Mouse (Mus musculus) splenic B cell, adult 2 months (primary cell): ENCODE data around the gene Pon2.

Source experiments
- DNase-seq: peaks from one replicate; pipeline ENCODE4 v3.0.0-alpha.2; 2011; ENCODE audit warnings: low read depth, low spot score
- H3K27me3 ChIP-seq: 2 replicates; pipeline ENCODE4 v1.6.1; 2012; ENCODE audit warnings: mild to moderate bottlenecking, low read length, moderate library complexity, mixed read lengths; ENCODE audit not compliant: control insufficient read depth, poor library complexity, insufficient read depth, severe bottlenecking
- H3K36me3 ChIP-seq: 2 replicates; pipeline ENCODE4 v1.6.1; 2012; ENCODE audit warnings: mild to moderate bottlenecking, low read length, moderate library complexity, mixed read lengths; ENCODE audit not compliant: control insufficient read depth, poor library complexity, insufficient read depth, severe bottlenecking

Gene Pon2

GRCm38 (mm10) chr6:5304956-5305355 is 6.7 kb upstream of the Pon2 start:
- DNase-seq, result no peak
- Histone ChIP-seq H3K27me3 (no peaks in the 10 kb centered on the region; the same call in 1 of the 2 replicates), H3K36me3 (no peaks in the 10 kb centered on the region)

DNA sequence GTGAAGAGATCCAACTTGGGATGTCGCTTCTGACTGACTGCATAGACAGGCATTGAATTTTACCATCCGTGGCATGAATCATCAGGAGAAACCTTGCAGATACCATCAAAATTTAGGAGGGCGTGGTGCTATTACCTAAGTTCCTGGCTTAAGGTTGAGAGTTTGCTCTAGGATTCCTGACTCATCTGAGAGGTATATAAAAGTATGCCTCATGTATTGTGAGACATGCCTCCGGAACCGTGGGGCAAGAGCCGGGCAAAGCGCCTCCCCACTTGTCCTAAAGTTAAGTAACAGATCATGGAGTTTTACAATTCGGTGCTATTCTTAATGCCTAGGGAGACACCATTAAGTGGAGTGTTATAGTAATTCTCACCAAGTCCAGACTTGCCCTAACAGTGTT is 2.4 kb upstream of the Pon2 start:
- no peak for DNase-seq
- Histone ChIP-seq H3K36me3 (no peaks in the 10 kb centered on the region), H3K27me3 (no peaks in the 10 kb centered on the region)

DNA sequence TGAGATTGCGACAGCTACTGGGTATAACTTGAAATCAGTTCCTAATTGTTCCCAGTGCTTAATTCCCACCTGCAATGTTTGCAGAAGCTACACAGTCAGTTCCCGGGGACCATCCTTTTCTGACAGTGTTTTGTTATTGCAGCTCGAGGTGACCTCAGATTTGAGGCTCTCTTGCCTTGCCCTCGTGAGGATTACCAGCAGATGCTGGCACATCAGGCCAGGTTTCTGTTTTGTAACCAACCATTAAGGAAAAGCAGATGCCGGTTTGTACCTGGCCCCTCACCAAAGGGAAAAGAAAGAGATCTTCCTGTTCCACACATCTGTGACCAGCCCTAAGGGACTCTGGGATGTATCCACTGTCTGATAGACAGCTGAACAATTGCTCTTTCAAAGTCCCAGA is 1.3 kb upstream of the Pon2 start:
- Histone ChIP-seq H3K36me3 (no peaks in the 10 kb centered on the region), H3K27me3 (no peaks in the 10 kb centered on the region)
- DNase-seq, result no peak

- peak; percentile 75 for DNase-seq
- Histone ChIP-seq H3K36me3 (no peaks in the 10 kb centered on the region; the same call in 1 of the 2 replicates), H3K27me3 (no peaks in the 10 kb centered on the region)
These were observed 749 bp downstream of the Pon2 start for GRCm38 (mm10) chr6:5297321-5298091.

DNA sequence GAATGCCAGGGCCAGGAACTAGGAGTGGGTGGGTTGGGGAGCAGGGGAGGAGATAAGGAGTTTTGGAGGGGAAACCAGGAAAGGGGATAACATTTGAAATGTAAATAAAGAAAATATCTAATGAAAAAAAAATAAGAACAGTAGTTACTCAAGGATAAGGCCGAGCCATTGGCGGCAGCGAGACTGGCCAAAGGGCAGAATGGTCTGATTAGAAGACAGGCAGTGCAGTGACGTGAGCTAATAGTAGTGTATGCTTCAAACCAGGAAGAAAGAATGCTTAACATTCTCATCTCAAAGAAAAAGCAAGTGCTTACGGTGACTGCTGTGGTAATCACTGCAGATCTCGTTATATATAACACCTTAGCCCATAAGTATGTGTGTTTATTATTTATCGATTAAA is 2.2 kb downstream of the Pon2 start:
- Histone ChIP-seq H3K27me3 (no peaks in the 10 kb centered on the region), H3K36me3 (no peaks in the 10 kb centered on the region; the same call in 1 of the 2 replicates)

GRCm38 (mm10) chr6:5294659-5295449 is 3.4 kb downstream of the Pon2 start:
- no peak for DNase-seq
- Histone ChIP-seq H3K27me3 (no peaks in the 10 kb centered on the region), H3K36me3 (no peaks in the 10 kb centered on the region; the same call in 1 of the 2 replicates)

More for the DNA sequence above, 2.2 kb downstream of the Pon2 start:
- DNase-seq, result no peak

GRCm38 (mm10) chr6:5292841-5293240 is 5.4 kb downstream of the Pon2 start:
- no peak for DNase-seq
- Histone ChIP-seq H3K27me3 (no peaks in the 10 kb centered on the region), H3K36me3 (peaks cover 1% of the 10 kb centered on the region)

GRCm38 (mm10) chr6:5291450-5291849 is 6.8 kb downstream of the Pon2 start:
- no peak for DNase-seq
- Histone ChIP-seq H3K27me3 (no peaks in the 10 kb centered on the region), H3K36me3 (peaks cover 1% of the 10 kb centered on the region)

DNA sequence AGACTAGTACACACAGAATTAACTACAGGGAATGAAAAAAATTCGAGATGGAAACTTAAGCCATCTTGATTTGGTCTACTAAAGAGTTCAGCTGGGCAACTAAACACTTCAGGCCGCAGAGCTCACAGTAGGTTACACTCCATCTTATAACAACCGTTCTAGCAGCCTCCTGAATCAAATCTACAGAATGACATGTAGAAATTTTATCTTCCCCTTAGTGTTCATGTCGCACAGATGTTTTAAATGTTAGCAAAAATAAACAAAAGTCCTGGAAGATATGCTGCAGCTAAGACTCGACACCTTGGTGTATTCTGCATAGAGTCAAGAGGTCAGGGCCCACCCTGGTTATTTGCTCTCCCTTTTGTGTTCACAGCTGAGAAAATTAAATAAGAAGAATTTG is 10.3 kb downstream of the Pon2 start:
- Histone ChIP-seq H3K36me3 (peaks cover 1% of the 10 kb centered on the region; the same call in 1 of the 2 replicates), H3K27me3 (no peaks in the 10 kb centered on the region)
- no peak for DNase-seq

DNA sequence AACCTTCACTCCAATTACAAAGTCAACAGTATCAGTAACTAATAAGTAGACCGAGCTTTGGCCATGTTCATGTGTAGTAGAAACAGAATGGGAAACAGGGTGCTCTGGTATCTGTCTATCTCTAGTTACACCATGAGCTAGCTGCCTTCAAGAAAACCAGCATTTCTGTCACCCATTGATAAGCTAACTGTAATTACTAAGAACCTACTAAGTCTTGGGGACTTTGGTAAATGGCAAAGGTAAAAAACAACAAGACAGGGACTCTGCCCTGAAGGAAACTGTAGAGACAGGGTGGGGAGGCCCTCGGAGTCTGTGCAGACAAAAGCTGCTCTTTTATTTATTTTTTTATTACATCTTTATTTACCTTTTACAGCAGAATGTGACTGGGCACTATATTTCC is 10.9 kb downstream of the Pon2 start:
- H3K27me3 ChIP-seq, result no peaks in the 10 kb centered on the region
- peaks cover 2% of the 10 kb centered on the region; the same call in 1 of the 2 replicates for H3K36me3 ChIP-seq
- DNase-seq, result no peak

GRCm38 (mm10) chr6:5282418-5282817 is 15.8 kb downstream of the Pon2 start:
- DNase-seq, result no peak
- H3K36me3 ChIP-seq, result peaks cover 2% of the 10 kb centered on the region; the same call in 1 of the 2 replicates
- no peaks in the 10 kb centered on the region for H3K27me3 ChIP-seq

- peak; percentile 48 for DNase-seq
These were observed 17.5 kb downstream of the Pon2 start for GRCm38 (mm10) chr6:5280576-5281305.

GRCm38 (mm10) chr6:5277972-5278371 is 20.3 kb downstream of the Pon2 start:
- peaks cover 6% of the 10 kb centered on the region; the same call in 1 of the 2 replicates for H3K36me3 ChIP-seq
- H3K27me3 ChIP-seq, result no peaks in the 10 kb centered on the region
- DNase-seq, result no peak

More at GRCm38 (mm10) chr6:5280576-5281305, 17.5 kb downstream of the Pon2 start:
- Histone ChIP-seq H3K36me3 (peaks cover 2% of the 10 kb centered on the region; the same call in 1 of the 2 replicates), H3K27me3 (no peaks in the 10 kb centered on the region)

DNA sequence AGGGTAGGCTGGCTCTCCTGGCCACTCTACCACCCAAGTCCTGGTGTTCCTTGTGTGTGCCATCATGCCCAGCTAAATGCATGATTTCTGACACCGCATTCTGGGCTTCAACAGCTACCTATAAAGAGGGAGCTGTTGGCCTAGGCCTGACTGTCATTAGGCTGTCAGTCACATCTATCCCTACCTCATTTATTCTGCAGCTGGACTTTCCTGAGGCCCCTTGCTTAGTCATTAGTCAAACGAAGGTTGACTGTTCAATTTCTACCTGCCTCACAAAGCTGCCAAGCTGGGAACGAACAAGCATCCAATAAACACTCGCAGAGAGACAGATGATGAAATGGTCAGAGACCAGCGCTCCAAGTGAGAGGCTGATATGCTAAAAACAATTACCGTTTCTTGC is 28.6 kb downstream of the Pon2 start:
- H3K27me3 ChIP-seq, result no peaks in the 10 kb centered on the region
- no peak for DNase-seq
- peaks cover 14% of the 10 kb centered on the region for H3K36me3 ChIP-seq
